Mouse (Mus musculus) cerebellum, postnatal 25 days (tissue): ENCODE measurements around the gene Hlx.

Source experiments
- DNase-seq, 2 experiments: peaks; one replicate each; pipeline ENCODE4 v3.0.0; 2021; ENCODE audit warnings: mixed read lengths in 2 of 2

The Hlx gene

GRCm38 (mm10) chr1:184731644-184732545, 524 bp downstream of the Hlx start:
- DNase-seq, result peak; percentile 48 to 54

- DNase-seq, result no peak
Measured at GRCm38 (mm10) chr1:184731091-184731640, 1.3 kb downstream of the Hlx start.

DNA sequence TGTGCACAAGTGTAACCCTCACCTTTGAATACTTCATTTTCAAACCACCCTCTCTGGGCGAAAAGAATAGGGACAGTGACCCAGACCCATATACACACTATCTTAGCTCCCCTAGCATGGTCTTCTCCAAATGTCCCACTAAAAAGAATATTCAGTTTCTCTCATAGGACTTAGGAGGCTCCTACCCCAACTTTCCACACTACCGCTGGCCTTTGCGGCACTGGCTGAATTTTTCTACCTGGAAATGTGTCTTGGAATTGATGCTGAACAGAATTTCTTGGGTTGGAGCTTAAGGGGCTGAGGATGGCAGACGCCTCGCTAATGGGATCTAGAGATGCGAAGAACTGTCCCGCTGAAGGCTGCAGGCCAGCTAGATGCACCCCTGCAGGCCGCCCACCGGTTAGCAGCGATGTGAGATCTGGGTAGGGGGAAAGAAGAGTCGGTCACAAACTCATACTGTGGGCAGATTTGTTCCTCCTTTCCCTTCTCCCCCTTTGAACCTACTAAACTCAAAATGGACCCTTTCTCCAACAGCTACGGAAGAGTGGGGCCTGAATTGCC, 1.9 kb downstream of the Hlx start:
- DNase-seq, result no peak

- peak; percentile 12 to 19 for DNase-seq
Measured at GRCm38 (mm10) chr1:184729357-184730140, 2.9 kb downstream of the Hlx start.

- no peak for DNase-seq
Measured at GRCm38 (mm10) chr1:184728561-184729115, 3.8 kb downstream of the Hlx start.

DNA sequence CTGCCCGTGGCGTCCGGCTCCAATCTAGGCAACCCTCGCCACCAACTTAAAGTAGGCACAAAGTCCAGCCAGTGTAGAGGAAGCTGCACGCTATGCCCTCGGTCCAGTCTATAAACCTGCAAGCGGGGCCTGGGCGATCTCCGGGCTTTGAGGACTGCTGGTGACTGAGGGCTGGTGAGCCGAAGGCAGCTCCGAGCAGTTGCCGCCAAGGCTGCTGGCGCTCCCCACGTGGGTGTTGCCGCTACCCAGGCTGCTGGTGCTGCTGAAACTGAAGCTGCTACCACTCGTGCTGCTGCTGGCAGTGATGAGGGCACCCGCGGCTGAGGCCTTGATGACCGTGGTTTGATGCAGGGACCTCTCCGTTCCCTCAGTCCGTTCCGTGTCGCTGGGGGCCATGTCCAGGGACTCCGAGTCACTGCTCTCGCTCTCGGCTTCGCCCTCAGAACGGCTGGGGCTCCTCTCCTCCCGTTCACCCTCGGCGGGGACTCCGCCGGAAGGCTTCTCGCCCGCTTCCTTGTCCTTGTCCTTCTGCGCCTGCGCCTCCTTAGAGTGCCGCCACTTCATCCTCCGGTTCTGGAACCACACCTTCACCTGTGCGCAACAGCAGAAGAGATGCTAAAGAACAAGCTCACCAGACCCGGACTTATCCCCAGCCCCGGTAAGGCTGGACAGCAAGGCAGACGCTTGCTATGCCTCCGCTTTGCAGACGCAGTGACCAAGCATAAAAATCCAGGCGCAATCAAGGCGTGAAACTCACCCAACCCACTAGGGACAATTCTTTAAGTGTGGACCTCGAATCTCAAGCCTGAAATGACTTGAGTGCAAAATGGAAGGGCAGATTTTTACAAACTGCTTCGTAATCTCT, 4.8 kb downstream of the Hlx start:
- peak; percentile 36 to 42 for DNase-seq

DNA sequence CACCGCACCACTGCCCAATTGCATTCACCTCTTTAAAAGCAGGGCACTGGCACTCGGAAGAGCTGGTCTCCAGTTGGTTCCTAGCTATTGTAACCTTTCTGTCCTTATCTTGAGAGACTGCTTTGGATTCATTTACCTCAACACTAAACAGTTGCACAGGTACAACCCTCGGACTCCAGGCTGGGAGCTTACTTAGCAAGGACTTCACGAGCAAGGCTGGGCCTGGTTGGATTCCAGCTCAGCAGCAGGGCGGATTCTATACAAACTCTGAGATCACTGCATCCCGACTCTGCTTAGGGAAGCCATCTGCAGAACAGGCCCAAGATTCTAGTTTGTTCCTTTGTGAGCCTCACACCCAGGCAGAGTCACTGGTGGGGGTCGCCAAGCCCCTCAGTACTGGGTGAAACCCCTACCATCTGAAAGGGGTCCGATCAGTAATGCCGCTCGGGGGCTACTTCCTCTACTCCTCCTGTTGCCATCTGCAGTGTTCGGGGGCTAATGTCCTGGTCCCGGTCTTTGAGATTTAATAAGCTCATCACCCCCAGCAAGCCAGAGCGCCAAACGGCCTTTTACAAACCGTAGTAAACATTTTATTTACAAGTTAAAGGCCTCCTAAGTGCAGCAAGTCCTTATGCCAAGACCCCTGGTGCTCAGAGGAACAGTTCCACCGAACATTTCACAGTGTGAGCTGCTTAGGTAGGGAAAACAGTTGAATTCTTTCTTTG, 5.7 kb downstream of the Hlx start:
- no peak for DNase-seq

DNA sequence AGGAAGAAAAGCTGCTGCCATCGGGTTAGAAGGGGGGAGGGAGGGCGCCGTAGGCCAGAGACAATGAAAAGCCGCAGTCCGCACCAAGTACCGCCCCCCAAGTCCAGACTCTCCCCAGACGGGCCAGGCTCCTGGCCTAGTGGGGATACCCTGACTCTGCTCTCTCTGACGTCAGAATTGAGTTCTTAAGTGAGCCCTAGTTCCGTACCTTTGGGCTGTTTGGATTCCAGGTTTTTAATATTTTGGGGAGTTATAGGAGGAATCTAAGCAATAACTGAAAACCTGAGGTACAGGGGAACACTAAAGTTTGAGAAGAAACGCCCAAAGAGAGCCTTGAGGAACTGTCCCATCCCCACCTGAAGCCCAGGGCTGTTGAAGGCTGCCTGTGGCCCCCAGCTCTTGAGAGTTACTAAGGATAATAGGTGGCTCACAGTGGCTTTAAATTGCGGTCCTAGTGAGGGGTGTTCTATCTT, 7.1 kb downstream of the Hlx start:
- no peak for DNase-seq

- no peak for DNase-seq
Measured at GRCm38 (mm10) chr1:184724551-184725317, 7.7 kb downstream of the Hlx start.

- no peak for DNase-seq
Measured at GRCm38 (mm10) chr1:184723899-184724298, 8.5 kb downstream of the Hlx start.

- no peak for DNase-seq
Measured at GRCm38 (mm10) chr1:184721121-184721520, 11.3 kb downstream of the Hlx start.

- DNase-seq, result no peak
Measured at GRCm38 (mm10) chr1:184720162-184721025, 12.0 kb downstream of the Hlx start.

DNA sequence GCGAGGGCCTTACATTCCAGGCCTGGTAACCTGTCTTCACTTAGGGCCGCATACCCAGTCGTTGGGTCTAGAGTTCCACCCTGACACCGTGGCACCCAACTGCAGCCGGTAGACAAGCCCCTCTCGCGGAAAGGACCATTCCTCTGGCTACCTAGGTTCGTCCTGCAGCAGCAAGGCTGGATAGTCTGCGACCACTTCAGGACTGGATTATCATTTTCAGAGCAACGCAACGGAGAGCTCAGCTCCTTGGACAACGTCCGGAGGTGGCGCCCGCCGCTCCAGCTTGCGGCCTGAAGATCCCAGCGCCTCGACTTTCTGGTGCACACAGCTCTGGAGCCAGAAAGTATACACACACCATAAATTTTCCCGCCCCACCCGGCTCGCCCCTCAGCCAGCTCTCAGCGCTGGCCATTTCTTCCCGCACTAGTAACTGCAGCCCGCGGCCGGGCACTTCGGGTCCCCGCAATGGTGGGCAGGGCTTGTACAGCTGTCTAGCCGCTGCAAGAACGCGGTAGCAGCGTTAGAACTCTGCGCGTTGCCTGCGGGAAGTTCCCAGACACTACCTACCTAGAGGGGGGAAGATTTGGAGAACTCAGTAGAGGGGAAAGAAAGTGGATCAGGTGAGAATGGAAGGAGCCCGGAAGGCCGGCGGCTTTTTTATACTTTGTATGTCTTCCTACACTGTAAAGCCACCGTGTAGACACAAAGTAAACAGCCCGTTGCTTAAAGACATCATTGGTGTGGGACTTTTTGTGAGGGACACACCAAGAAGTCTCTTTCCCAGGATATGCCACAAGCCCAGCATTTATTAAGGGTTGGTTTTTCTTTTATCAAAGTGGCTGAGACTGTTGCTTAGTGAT, 13.9 kb downstream of the Hlx start:
- DNase-seq, result no peak

GRCm38 (mm10) chr1:184717691-184718200, 14.7 kb downstream of the Hlx start:
- no peak for DNase-seq

DNA sequence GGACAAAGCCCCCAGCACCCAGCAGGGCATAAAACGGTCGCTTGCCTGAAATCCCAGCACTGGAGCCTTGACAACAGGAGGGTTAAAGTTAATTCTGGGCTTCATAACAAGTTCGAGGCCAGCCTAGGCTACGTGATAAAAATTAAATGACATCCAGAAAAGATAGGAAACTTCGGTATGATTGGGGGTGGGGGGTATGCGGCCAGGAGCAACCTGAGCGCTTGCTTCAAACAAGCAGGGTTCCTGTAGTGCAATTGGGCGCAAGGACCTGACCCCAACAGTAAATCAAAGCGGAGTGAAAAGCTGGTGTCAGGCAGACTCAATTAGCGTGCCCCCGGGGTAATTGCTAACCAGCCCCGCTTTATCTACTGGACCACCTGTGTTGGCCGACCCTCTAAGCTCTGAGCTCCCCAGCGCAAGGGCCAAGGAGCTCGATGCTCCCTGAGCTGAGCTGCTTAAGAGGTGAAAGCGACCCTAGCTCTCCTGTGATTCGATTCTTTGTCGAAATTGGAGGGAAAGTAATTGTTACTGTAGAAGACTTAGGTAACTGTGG, 15.3 kb downstream of the Hlx start:
- no peak for DNase-seq

- DNase-seq, result no peak
Measured at GRCm38 (mm10) chr1:184716117-184716516, 16.3 kb downstream of the Hlx start.

DNA sequence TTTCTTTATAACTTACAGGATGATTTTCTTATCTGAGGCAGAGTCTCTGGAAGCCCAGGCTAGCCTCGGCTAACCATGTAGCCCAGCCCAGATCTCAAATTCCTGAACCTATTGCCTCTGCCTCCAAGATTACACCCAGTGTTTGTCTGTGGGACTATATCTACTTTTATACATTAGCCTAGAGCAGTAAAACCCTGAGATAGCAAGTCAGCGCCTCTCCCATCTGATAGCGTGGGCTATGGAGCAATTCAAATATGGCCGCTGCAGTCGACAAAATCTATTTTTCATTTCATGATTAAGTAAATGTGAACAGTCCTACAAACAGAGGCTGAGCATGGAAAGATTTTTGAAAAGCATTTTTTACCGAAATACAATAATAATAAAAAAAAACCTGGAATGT, 16.7 kb downstream of the Hlx start:
- no peak for DNase-seq

- no peak for DNase-seq
Measured at GRCm38 (mm10) chr1:184714515-184714914, 17.9 kb downstream of the Hlx start.
